Mouse (Mus musculus): ENCODE measurements around the gene Snx13. TPM values are rescaled to one million over a fixed set of nuclear protein-coding genes. Genes with fewer than 3 reads are reported as not detected.

Snx13 gene
- polyA plus RNA-seq, 1 experiment, result 8.2 TPM

- DNase-seq (ENCODE audit: low read depth), result no peak
Measured at GRCm38 (mm10) chr12:35047320-35048225, 587 bp downstream of the Snx13 start.

- DNase-seq (ENCODE audit: low read depth), result no peak
Measured at GRCm38 (mm10) chr12:35048891-35049290, 1.9 kb downstream of the Snx13 start.

GRCm38 (mm10) chr12:35050501-35050900, 3.5 kb downstream of the Snx13 start:
- no peak for DNase-seq (ENCODE audit: low read depth)

GRCm38 (mm10) chr12:35050964-35051758, 4.2 kb downstream of the Snx13 start:
- no peak for DNase-seq (ENCODE audit: low read depth)

- no peak for DNase-seq (ENCODE audit: low read depth)
Measured at GRCm38 (mm10) chr12:35054420-35054819, 7.4 kb downstream of the Snx13 start.

- DNase-seq (ENCODE audit: low read depth), result no peak
Measured at GRCm38 (mm10) chr12:35055114-35056095, 8.4 kb downstream of the Snx13 start.

GRCm38 (mm10) chr12:35063697-35064468, 16.9 kb downstream of the Snx13 start:
- peak; percentile 47 for DNase-seq (ENCODE audit: low read depth)

GRCm38 (mm10) chr12:35067621-35068020, 20.6 kb downstream of the Snx13 start:
- no peak for DNase-seq (ENCODE audit: low read depth)

- DNase-seq (ENCODE audit: low read depth), result no peak
Measured at GRCm38 (mm10) chr12:35071336-35071735, 24.4 kb downstream of the Snx13 start.

GRCm38 (mm10) chr12:35072178-35072577, 25.2 kb downstream of the Snx13 start:
- no peak for DNase-seq (ENCODE audit: low read depth)

GRCm38 (mm10) chr12:35075993-35076392, 29.0 kb downstream of the Snx13 start:
- DNase-seq (ENCODE audit: low read depth), result no peak

- no peak for DNase-seq (ENCODE audit: low read depth)
Measured at GRCm38 (mm10) chr12:35123549-35123948, 76.6 kb downstream of the Snx13 start.

- DNase-seq (ENCODE audit: low read depth), result no peak
Measured at GRCm38 (mm10) chr12:35153186-35153585, 106.2 kb downstream of the Snx13 start.

GRCm38 (mm10) chr12:35154149-35154548, 107.2 kb downstream of the Snx13 start:
- DNase-seq (ENCODE audit: low read depth), result no peak

GRCm38 (mm10) chr12:35157237-35157636, 110.3 kb downstream of the Snx13 start:
- DNase-seq (ENCODE audit: low read depth), result no peak

GRCm38 (mm10) chr12:35161690-35162089, 114.7 kb downstream of the Snx13 start:
- DNase-seq (ENCODE audit: low read depth), result no peak

- DNase-seq (ENCODE audit: low read depth), result no peak
Measured at GRCm38 (mm10) chr12:35170275-35170674, 123.3 kb downstream of the Snx13 start.

- DNase-seq (ENCODE audit: low read depth), result no peak
Measured at GRCm38 (mm10) chr12:35175938-35176337, 129.0 kb downstream of the Snx13 start.

GRCm38 (mm10) chr12:35176628-35177027, 129.6 kb downstream of the Snx13 start:
- no peak for DNase-seq (ENCODE audit: low read depth)

- no peak for DNase-seq (ENCODE audit: low read depth)
Measured at GRCm38 (mm10) chr12:35182675-35183074, 135.7 kb downstream of the Snx13 start.

- no peak for DNase-seq (ENCODE audit: low read depth)
Measured at GRCm38 (mm10) chr12:35184261-35184660, 137.3 kb downstream of the Snx13 start.

Data from gonadal fat pad, adult 2 months (tissue).